Mouse (Mus musculus): Measurements from ENCODE around the gene Vgll4.

The Vgll4 gene

DNA sequence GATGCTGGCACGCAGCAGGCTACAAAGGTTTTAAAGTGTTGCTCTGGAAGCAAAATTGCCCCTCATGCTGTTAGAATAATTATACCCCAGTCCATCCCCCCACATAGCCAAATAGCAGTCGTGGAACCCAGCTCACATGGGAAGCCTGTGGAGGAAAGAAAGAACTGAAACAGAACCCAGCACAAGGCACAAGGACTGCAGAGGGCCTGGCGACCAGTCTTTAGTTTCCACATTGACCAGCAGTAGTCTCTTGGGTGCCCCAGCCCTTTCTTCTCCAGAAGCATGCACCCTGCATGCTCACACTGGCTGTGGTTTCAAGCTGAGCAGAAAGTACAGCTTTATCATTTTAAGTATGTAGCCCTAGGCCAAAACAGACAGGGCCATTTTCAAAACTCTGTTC, 127.7 kb downstream of the Vgll4 start:
- DNase-seq (ENCODE audit: low spot score in 2 of 2), result no peak

DNA sequence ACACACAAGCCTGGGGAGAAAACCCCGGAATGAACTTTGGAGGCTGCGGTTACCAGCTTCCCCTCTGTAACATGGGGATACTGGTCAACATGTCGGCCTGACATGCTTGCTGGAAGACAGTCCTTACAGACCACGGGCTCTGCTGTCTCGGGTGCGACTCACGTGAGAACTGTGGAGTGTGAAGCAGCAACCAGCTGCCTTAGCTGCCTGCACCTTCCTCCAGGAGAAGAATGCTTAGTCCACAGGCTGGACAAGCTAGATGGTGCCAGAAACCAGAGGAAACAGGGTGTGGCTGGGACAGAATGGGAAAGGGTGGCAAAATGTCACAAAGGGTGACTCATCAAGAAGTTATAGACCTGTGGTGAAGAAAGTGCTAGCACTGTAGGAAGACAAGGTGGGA, 129.8 kb downstream of the Vgll4 start:
- no peak for DNase-seq (ENCODE audit: low spot score in 2 of 2)

DNA sequence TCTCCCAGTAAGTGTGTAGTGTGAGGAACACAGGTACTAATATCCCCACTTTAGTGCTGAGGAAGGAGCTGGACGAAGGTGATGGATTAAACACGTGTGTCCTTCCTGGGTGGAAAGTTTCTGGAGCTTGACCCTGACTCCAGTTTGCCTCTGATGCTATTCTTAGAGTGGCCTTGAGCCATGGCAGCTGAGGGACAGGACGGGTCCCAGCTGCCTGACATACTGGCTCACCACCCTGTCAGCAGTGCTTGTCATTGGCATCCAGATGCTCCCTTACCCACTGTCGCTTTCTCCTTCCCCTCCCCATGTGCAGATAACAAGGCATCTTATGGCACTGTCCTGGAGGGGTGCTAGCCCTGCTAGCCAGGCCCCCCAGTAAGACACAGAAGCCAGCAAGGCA, 130.9 kb downstream of the Vgll4 start:
- DNase-seq (ENCODE audit: low spot score in 2 of 2), result no peak

DNA sequence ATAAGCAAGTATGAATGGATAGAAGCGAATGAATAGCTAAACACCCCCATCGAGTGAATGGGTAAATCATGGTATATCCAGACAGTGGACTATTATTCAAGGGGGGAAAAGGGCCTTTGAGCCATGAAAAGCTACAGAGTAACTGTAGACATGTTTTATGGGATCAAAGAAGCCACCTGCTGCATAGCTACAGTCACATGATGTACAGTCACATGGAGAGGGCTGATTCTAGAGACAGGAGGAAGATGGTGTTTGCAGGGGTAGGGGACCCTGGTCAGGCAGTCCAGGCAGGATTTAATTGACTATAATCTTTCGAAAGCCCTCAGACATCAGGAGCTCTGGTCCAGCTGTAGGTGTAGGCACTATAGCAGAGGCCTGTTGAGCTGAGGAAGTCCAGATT, 133.4 kb downstream of the Vgll4 start:
- no peak for DNase-seq (ENCODE audit: low spot score in 2 of 2)

DNA sequence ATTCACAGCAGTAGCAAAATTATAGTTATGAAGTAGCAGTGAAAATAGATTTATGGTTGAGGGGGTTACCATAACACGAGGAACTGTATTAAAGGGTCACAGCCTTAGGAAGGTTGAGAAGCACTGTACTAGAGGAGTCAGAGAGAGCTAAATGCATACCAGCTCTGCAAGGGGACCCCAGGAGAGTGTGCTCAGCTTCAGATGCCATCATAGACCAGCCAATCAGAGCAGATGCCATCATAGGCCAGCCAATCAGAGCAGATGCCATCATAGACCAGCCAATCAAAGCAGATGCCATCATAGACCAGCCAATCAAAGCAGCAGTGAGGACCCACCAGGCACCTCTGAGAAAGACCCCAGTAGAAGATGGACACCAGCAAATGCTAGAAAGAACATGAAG, 134.0 kb downstream of the Vgll4 start:
- no peak for DNase-seq (ENCODE audit: low spot score in 2 of 2)

DNA sequence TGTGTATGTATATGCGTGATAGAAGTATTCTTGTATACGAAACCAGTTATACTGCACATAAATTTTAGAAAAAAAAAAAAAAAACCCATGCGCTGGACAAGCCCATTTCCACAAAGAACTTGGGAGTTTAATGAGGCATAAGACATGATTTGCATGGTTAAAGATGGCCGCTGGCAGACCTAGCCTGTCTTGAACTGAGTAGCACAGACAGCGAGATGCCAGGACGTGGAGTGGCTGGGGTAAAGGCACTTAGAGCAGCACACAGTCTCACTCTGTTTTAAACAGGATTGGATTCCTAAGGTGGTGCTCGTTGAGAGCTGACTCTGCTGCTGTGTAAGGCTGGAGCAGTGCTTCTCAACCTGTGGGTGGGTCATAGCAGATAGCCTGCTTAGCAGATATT, 134.4 kb downstream of the Vgll4 start:
- no peak for DNase-seq (ENCODE audit: low spot score in 2 of 2)

DNA sequence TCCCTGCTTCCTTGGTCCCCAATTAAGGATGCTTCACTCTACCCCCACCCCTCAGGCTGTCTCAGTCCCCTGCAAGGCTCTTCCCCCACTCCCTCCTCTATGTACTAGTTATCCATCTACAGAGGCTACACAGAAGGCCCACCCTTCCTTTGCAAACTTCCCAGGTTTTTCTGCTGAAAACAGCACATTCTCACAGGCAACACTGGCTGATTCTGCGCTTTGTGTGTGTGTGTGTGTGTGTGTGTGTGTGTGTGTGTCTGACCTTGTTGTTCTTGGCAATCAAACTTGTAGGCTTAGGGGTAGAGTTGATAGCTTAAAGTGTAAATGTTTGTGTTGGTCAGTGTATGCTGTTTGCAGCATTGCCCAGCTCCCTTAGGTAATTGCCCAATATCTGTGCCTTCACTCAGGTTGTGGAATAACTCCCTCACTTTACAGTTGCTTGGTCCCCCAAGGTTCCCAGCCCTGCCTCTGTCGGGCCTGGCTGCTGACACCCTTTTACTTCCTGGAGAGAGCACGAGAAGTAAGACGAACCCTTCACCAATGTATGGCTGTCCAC, 135.9 kb downstream of the Vgll4 start:
- no peak for DNase-seq (ENCODE audit: low spot score in 2 of 2)

DNA sequence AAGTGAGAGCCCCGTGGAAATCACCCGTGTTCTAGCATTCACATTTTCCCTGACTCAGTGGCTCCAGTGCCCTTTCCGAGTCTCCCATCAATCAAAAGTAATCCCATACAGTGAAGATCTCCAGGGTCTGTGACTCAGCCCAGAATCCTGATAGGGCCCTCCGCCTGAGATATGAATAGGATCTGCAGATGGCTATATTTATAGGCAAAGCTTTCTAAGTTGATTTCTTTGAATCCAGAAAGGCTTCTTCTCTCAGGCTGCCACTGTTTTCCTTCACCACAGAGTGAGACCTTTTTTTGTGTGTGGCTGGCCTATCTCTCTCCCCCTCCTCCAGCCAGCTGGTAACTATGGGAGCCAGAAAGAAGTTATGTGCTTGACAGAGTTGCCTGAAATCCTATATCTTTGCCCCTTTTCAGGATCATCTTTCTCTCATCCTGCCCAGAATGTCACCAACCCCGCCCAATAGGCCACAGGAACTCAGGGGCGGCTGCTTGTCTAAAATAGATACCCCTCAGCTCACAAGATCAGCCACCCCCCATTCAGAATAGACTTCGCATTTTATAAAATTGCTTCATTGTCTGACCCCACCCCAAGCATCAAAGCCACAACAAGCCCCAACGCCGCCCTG, 136.6 kb downstream of the Vgll4 start:
- no peak for DNase-seq (ENCODE audit: low spot score in 2 of 2)

DNA sequence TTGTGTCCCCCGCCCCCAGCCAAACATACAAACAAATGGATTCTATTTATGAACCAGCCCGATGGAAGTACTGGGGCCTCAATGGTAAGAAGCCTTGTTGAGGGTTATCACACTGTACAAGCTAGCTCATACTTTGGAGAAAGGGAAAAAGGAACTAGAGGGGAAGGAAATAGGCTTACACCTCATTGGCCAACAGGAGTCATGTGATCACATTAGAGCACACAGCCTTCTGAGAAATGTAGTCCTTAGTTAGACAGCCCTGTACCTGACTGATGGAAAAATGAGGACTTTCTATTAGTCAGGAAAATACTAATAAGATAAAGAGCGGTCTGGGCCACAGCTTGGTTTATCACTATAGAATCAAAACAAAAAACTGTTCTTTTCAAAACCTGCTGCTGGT, 138.0 kb downstream of the Vgll4 start:
- DNase-seq (ENCODE audit: low spot score in 2 of 2), result no peak

DNA sequence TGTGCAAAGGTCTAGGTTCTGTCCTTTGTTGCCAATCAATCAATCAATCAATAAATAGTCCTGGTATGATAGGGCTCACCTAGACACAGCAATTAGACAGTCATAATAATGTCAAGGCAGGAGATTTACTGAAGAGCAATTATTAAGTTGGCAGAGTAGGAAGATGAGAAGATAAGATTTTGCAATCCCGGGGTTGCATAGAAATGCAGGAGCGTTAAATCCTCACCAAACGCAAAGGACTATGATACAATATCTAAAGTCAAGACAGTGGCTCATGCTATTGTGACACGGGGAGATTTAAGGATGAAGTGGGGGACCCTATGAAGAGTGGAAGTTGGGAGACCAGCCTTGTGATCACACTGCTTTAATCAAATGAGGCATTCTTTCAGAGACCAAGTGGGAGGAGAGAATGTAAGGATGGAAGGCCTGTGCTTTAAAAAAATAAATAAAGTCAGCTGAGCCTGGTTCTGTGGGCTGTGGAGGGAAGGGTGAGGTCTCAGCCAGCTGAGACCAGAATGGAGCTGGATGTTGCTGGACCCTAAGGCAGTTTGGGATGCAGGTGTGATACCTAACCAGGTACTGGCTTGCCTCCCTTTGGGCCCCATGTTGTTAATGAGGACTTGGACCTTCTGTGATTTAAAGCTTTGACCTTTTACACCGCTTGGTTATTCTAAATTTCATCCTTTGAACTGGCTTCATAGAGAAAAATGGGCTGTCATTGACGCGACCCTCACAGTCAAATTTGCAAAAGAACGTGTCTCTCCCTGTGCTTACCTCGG, 139.9 kb downstream of the Vgll4 start:
- no peak for DNase-seq (ENCODE audit: low spot score in 2 of 2)

DNA sequence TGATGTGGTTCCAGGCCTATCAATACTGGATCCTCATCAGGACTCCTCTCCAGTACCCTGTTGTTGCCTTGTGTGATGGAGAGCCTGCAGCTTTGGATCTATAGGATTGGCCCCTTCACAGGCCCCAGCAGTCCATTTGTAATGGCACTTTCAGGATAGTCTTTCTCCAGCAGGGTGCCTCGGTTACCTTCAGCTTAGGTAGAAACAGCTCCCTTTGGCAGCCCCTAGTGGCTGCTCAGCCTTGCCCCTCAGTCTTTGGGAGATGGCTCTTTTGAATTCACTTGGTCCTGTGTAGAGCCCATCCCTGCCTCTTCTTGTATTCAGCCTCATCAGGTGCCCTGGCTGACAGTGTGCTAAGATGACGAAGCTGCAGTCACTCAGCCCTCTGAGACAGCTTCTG, 142.9 kb downstream of the Vgll4 start:
- no peak for DNase-seq (ENCODE audit: low spot score in 2 of 2)

DNA sequence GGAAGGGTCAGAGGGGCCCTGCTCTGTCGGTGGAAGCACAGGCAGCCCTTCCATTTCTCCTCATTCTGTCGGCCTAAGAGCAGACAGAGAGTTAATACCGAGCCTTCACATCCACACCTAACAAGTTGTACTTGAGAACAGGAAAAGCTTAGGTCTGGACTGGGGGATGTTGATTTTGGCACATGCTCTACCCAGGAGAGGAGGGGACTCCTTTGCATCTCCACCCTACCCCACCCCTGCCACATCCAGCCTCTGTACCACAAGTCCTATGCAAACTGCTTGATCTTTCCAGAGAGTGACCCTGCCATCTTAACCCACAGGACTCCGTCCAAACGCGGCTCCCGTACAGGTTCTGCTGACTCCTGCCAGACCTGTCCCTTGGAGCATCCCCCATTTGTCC, 148.1 kb downstream of the Vgll4 start:
- DNase-seq (ENCODE audit: low spot score in 2 of 2), result no peak

DNA sequence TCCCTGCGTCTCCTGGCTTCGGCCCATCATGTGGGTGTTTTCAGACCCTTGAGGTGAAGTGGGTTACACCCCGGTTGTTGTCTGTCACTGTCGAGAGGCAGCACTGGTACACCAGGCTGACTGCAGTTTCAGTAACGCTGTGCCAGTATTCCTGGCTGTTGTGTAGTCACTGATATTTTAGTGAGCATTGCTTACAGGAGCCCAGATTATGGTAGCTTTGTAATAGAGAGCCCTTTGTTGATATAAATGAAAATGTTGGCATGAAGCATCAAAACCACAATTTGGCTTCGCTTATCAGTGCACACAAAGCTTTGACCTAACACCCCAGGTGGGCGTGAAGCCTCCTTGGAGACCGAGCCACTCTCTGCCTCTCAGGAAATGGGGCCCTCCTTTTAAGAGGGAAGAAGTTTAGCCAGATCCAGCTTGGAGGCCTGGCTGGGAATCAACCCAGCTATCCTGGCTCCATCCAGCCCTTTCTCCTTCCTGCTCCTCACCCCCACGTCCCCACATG, 149.8 kb downstream of the Vgll4 start:
- no peak for DNase-seq (ENCODE audit: low spot score in 2 of 2)

DNA sequence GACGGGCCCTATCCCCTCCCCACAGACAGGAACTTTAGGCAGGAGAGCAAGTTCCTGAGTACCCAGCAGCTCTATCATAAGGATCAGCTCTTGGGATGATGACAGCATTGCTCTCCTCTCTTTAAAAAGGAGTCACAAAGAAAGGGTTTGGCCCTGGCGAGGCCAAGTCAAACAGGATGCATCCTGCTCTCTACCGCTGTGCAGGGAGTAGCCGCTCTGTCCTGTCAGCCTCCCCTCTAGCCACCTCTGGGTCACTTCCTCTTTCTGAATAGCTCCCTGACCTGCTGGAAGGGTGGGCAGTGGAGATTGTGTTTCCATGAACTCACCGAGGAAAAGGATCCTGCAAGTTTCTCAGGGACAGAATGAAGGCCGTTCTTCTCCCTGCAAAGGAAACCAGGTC, 151.3 kb downstream of the Vgll4 start:
- DNase-seq (ENCODE audit: low spot score in 2 of 2), result no peak

DNA sequence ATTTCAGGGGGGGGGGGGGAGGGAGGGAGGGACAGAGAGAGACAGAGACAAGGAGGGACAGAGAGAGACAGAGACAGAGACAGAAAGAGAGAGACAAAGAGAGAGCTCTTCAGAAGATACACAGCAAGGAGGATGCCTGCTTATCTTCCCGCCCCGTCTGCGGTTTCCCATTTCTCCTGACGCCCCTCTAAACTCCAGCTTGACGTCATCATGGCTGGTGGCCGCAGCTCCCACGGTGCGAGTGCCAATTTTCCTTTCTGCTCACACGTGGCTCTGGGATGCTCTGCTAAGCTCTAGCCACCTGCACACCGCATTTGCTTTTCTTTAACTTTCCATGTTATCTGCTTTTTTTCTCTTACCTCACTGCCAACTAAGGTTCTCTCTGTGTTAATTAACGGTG, 151.8 kb downstream of the Vgll4 start:
- DNase-seq (ENCODE audit: low spot score in 2 of 2), result no peak

DNA sequence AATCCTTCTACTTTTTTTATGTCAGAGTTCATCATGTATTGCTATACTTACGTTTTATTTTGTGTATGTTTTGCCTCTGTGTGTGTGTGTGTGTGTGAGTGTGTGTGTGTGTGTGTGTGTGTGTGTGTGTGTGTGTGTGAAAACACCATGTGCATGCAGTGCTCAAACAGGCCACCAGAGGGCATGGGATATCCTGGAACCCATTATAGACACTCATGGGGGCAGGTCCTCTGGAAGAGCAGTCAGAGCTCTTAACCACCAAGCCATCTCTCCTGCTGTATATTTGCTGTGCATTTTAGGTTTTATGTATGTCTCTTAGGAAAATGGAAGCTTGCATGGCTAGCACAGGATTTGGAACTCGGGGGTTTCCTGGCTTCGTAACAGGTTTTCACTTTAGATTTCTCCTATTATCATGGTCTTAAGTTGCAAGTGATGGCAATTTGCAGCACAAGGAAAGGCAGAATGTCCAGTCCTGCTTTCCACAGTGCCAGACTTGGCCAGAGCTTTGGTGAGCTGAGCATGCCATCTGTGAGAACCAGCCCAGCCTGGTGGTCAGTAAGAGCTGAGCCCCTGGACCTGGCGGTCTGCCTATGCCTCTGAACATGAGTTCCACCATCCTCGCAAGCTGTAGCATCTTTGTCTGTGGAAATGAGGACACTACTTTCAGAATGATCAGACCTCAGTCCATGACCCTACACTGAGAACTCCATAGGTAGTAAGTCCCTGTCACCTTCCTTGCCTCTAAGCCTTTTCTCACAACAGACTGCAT, 154.7 kb downstream of the Vgll4 start:
- DNase-seq (ENCODE audit: low spot score in 2 of 2), result no peak

DNA sequence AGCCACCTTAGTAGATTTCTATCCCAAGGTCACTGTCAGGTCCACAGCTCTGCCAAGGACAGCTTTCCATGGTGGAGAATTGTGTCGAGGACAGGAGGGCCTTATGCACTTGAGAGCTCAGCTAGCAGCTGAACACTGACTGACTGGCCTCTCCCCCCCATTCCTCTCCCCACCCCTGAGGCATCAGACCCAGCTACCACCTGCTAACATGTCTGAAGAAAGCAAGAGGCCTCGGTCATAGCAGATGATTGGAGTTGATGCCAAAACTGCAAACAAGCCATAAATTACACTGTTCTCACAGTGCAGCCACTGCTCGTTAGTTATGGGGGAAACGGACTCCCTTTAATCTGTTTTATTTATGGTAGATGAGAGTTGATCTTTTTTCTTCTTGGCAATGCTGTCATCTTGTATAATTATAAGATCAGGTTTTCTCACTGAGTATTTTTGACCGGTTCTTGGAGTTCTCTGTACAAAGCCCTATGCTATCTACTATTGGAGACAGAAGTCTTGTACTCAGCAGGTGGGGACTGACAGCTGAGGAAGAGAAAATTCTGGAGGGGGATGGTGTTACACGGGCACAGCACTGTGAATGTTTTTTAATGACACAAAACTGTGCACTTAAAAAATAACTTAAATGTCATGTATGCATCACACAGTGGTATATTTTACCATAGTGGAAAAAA, 155.5 kb downstream of the Vgll4 start:
- no peak for DNase-seq (ENCODE audit: low spot score in 2 of 2)

DNA sequence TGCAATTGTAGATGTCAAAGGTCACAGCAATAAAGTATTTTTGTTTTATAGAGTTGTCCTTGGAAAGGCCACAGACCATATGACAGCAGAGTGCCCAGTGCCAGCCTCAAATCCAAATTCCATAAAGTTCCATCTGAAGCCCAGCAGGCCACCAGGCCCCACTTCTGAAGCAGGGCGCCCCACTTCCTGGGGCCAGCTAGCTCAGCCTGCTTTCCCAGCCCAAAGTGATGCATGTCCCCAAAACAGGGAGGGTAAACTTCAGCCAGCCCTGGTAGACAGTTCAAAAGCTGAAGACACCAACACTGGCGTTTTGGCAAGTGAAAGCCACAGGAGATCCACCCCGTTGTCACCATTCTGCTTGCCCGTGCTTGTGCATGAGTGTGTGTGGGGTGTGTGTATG, 157.0 kb downstream of the Vgll4 start:
- DNase-seq (ENCODE audit: low spot score in 2 of 2), result no peak

DNA sequence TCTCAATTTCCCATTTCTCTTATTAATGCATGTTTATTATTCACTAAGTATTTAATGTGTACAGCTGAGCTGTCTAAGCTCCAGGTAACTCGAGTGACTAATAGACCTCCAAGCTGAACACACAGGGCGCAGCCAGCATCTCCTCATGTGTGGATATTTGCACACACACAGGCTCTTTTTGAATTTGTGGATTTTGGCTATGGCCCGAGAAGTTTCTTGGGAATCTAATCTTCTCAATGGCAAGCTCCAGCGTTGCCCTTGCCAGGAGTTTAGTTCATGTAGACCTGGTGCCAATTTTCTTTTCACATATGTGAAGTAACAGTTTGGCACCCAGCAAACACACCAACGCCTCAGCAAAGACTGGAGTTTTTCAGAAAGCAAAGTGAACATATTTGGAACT, 157.5 kb downstream of the Vgll4 start:
- no peak for DNase-seq (ENCODE audit: low spot score in 2 of 2)

Measured in spleen, postnatal 4 days (tissue).